Mouse (Mus musculus): ENCODE results near the gene Vcam1. TPM values are rescaled to one million over a fixed set of nuclear protein-coding genes. Genes with fewer than 3 reads are reported as not detected.

Vcam1 gene
- polyA plus RNA-seq, 1 experiment from 2014 or later: 117 TPM

DNA sequence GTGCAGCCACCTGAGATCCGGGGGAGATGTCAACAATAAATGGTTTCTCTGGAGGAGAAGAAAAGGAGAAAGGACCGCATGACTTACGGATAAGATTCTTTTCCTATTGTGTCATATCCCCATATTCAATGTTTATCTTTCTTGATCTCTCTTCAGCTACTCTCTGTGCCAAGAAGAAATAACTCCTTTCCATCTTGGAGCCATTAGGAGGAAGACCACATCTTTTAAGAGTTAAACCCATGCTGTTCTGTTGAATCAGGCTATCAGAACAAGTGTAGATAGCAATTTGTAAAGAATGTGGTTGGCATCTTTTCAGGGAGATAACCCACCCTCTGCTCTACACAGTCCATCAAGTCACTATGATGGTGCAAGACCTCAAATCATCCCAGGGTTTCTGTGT is 8.5 kb downstream of the Vcam1 start:
- H3K4me2 ChIP-seq (ENCODE audit: low read depth, low read length): no peak overlapping the region
- ATAC-seq (ENCODE audit: low read depth): no peak
- H3K36me3 ChIP-seq (ENCODE audit: control insufficient read depth, insufficient read depth, low read length): peaks cover 4% of the 10 kb centered on the region
- no peaks in the 10 kb centered on the region for H3K27me3 ChIP-seq (ENCODE audit: control insufficient read depth, insufficient read depth, low read depth, low read length)
- no peak overlapping the region for H3K27ac ChIP-seq (ENCODE audit: low read length)
- H3K4me3 ChIP-seq (ENCODE audit: low read length): no peak overlapping the region
- no peaks in the 10 kb centered on the region for H3K9me3 ChIP-seq (ENCODE audit: control insufficient read depth, low read length)
- 72% methylated on average over 3 of the region's 3 CpGs for WGBS
- H3K4me1 ChIP-seq (replicated peaks; ENCODE audit: control insufficient read depth, insufficient read depth, low read length): peaks cover 2% of the 10 kb centered on the region; the same call in 1 of the 2 replicates
- no peak overlapping the region for H3K9ac ChIP-seq (ENCODE audit: low read length)

DNA sequence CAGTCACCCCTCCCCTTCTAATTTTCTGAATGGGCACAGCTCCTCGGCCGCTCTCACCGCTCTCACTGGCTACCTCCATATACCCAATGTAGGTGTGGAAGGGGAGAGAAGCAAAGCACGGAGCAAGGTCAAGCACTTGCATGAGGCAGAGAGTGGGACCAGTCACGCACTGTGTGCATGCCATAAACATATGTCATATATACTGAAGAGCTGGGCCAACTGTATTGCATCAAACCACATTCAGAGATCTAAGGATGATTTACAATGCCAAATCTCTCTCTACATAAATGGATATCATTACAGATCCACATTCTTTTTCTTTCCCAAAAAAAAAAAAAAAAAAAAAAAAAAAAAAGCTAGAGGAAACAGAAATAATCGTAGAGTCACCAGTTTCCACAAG is 9.1 kb downstream of the Vcam1 start:
- Histone ChIP-seq H3K9ac (ENCODE audit: low read length) (no peak overlapping the region), H3K36me3 (ENCODE audit: control insufficient read depth, insufficient read depth, low read length) (peaks cover 4% of the 10 kb centered on the region), H3K9me3 (ENCODE audit: control insufficient read depth, low read length) (no peaks in the 10 kb centered on the region), H3K4me3 (ENCODE audit: low read length) (no peak overlapping the region), H3K27me3 (ENCODE audit: control insufficient read depth, insufficient read depth, low read depth, low read length) (no peaks in the 10 kb centered on the region), H3K27ac (ENCODE audit: low read length) (no peak overlapping the region), H3K4me2 (ENCODE audit: low read depth, low read length) (no peak overlapping the region), H3K4me1 (replicated peaks; ENCODE audit: control insufficient read depth, insufficient read depth, low read length) (0 out of 2 replicates have a peak, but pooled peaks cover 2% of the 10 kb centered on the region)
- 83% methylated on average over 6 of the region's 6 CpGs for WGBS
- no peak for ATAC-seq (ENCODE audit: low read depth)

DNA sequence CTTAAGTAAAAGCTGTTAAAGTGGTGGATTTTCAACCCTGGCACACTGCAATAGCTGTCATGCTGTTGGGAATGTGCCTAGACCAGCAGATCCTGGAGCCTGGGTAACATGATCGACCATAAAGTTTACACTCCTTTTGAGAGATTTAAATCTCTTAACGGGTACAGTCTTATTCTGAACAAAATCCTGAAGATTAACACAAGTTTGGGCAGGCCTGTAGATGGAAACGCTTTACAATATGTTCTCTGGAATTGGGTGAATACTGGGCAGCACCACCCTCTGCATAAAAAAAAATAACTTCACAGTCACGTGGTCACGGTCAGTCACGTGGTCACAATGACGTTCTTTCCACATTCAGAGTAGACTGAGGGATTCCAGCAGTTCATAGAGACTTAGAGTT is 10.3 kb downstream of the Vcam1 start:
- Histone ChIP-seq H3K36me3 (ENCODE audit: control insufficient read depth, insufficient read depth, low read length) (peaks cover 2% of the 10 kb centered on the region), H3K27ac (ENCODE audit: low read length) (no peak overlapping the region), H3K4me2 (ENCODE audit: low read depth, low read length) (no peak overlapping the region), H3K9ac (ENCODE audit: low read length) (no peak overlapping the region), H3K4me1 (replicated peaks; ENCODE audit: control insufficient read depth, insufficient read depth, low read length) (peaks cover 7% of the 10 kb centered on the region), H3K9me3 (ENCODE audit: control insufficient read depth, low read length) (no peaks in the 10 kb centered on the region), H3K4me3 (ENCODE audit: low read length) (no peak overlapping the region), H3K27me3 (ENCODE audit: control insufficient read depth, insufficient read depth, low read depth, low read length) (no peaks in the 10 kb centered on the region)
- no peak for ATAC-seq (ENCODE audit: low read depth)
- 79% methylated on average over 7 of the region's 7 CpGs for WGBS

DNA sequence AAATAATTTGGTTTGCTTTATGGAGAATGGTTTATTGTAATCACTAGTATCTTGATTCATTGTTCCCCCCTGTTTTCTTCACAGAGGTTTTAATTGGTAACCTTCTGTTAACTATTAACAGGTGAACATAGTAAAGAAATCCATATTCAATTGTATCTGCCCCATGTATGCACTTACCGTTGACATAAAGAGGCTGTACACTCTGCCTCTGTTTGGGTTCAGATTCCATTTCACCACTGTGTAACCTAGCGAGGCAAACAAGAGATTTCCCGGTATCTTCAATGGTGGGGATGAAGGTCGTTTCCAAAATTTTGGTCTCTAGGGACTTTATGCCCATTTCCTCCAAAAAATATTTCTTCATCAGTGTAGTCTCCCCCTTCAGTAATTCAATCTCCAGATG is 12.4 kb downstream of the Vcam1 start:
- Histone ChIP-seq H3K36me3 (ENCODE audit: control insufficient read depth, insufficient read depth, low read length) (0 out of 2 replicates have a peak, but pooled peaks cover 3% of the 10 kb centered on the region), H3K4me2 (ENCODE audit: low read depth, low read length) (no peak overlapping the region), H3K4me1 (replicated peaks; ENCODE audit: control insufficient read depth, insufficient read depth, low read length) (peaks cover 9% of the 10 kb centered on the region), H3K4me3 (ENCODE audit: low read length) (no peak overlapping the region), H3K27me3 (ENCODE audit: control insufficient read depth, insufficient read depth, low read depth, low read length) (no peaks in the 10 kb centered on the region), H3K27ac (ENCODE audit: low read length) (no peak overlapping the region), H3K9me3 (ENCODE audit: control insufficient read depth, low read length) (no peaks in the 10 kb centered on the region), H3K9ac (ENCODE audit: low read length) (no peak overlapping the region)
- ATAC-seq (ENCODE audit: low read depth): no peak
- whole genome bisulfite sequencing: 70% methylated on average over 4 of the region's 4 CpGs

DNA sequence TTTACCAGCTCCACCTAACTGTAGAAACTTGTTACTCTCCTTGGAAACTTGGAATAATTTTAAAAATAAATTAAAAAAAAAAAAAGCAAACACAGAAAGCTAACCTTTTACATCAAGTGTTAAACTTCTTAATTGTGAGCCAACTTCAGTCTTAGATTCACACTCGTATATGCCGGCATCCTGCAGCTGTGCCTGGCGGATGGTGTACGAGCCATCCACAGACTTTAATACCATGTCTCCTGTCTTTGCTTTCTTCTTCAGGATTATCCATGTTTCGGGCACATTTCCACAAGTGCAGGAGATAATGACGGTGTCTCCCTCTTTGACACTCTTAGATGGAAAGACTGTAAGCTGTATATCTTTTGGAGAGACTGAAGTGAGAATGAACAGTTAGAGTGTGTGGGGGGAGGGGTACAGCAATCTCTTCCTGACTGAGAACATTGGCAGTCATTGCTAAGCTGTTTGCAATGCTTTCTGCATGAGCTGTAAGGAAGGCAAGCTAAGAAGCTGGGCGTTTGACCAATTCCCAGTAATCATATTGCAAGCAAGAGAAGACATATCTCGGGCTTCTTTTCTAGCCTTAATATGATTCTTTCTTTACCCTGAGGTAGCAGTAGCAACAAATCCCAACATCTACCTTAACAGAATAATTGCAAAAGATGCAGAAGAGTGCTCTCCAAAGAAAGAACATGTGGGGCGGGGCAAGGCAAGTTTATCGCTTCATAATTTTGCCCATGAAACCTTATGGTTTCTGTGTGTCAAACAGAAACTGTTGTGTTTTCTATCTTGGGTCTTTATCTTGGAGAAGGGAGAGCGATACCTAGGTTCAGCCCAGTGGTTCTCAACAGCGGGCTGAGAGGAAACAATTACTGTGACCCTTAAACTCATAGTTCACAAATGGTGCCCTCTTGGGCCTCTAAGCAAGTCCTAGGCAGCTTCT is 15.0 kb downstream of the Vcam1 start:
- Histone ChIP-seq H3K27me3 (ENCODE audit: control insufficient read depth, insufficient read depth, low read depth, low read length) (no peaks in the 10 kb centered on the region), H3K36me3 (ENCODE audit: control insufficient read depth, insufficient read depth, low read length) (0 out of 2 replicates have a peak, but pooled peaks cover 3% of the 10 kb centered on the region), H3K9me3 (ENCODE audit: control insufficient read depth, low read length) (no peaks in the 10 kb centered on the region), H3K4me3 (ENCODE audit: low read length) (no peak overlapping the region), H3K27ac (ENCODE audit: low read length) (peak overlapping the region; percentile 44; the same call in 1 of the 2 replicates), H3K4me1 (replicated peaks; ENCODE audit: control insufficient read depth, insufficient read depth, low read length) (peaks cover 9% of the 10 kb centered on the region), H3K9ac (ENCODE audit: low read length) (no peak overlapping the region), H3K4me2 (ENCODE audit: low read depth, low read length) (peak overlapping the region; percentile 17)
- 50% methylated on average over 12 of the region's 12 CpGs for WGBS
- peak; percentile 85 for ATAC-seq (ENCODE audit: low read depth)

DNA sequence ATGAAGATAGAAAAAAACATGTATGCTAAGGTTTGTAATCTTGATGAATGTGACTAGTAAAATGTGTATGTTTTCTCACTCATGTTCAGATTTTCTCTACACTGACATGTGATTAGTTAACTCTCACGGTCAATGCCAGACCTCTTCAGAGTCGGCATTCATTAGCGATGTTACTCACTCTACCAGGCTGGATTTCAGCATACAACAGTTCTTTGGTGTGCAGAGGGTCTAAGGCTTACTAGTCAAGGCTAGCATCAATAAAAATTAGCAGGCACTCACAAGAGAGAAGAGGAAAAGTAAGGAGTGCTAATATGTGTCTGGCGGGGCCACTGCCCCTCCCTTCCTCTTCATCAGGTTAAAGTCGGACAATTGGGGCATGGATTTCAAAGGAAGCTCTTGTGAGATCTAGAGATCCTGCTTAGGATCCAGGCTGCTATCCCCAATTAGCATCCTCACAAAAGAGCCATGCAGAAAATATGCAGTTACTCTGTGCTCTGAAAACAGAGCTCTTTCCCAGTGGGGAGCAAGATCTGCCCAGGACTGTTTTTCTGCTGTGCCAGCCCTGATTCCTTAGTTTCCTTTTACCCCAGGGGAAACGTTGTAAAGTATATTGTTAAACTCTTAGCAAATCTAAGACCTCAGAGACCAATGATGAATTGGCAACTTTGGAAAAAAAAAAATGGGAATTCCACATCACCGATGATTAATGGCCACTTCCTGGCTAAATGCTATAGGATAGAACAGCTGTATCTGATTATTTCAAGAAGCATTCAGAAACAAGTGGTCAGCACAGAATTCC is 15.8 kb downstream of the Vcam1 start:
- WGBS: 37% methylated on average over 7 of the region's 7 CpGs
- Histone ChIP-seq H3K36me3 (ENCODE audit: control insufficient read depth, insufficient read depth, low read length) (0 out of 2 replicates have a peak, but pooled peaks cover 3% of the 10 kb centered on the region), H3K4me2 (ENCODE audit: low read depth, low read length) (no peak overlapping the region), H3K4me3 (ENCODE audit: low read length) (no peak overlapping the region), H3K27ac (ENCODE audit: low read length) (peak overlapping the region; percentile 12; the same call in 1 of the 2 replicates), H3K27me3 (ENCODE audit: control insufficient read depth, insufficient read depth, low read depth, low read length) (no peaks in the 10 kb centered on the region), H3K9ac (ENCODE audit: low read length) (no peak overlapping the region), H3K4me1 (replicated peaks; ENCODE audit: control insufficient read depth, insufficient read depth, low read length) (peaks cover 9% of the 10 kb centered on the region), H3K9me3 (ENCODE audit: control insufficient read depth, low read length) (no peaks in the 10 kb centered on the region)
- no peak for ATAC-seq (ENCODE audit: low read depth)

DNA sequence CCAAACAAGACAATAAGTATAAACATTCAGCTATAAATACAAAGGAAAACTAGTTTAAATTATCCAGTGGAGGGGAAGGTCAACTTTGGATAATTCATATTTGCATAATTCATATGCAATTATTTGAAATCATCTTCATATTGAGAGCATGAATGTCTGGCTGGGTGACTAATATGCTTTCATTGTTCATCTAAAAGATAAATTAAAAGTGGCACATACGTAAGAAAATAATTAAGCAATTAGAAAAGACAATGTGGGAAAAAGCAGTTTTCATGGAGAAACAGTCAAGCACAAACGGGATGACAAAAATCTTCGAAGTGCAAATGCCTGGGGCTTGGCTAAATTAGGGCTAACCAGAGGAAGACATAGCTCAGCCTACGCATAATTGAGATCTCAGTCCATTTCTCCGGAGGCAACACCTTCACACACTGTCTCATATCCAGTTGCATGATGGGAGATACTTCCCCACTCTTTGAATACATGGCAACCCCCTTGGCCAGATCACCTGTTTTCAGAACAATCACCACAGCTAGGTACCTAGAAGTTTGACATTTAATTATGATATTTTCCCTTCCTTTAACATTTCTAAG is 16.6 kb downstream of the Vcam1 start:
- H3K9ac ChIP-seq (ENCODE audit: low read length): no peak overlapping the region
- 0 out of 2 replicates have a peak, but pooled peaks cover 3% of the 10 kb centered on the region for H3K36me3 ChIP-seq (ENCODE audit: control insufficient read depth, insufficient read depth, low read length)
- peaks cover 9% of the 10 kb centered on the region for H3K4me1 ChIP-seq (replicated peaks; ENCODE audit: control insufficient read depth, insufficient read depth, low read length)
- H3K9me3 ChIP-seq (ENCODE audit: control insufficient read depth, low read length): no peaks in the 10 kb centered on the region
- no peak overlapping the region for H3K4me2 ChIP-seq (ENCODE audit: low read depth, low read length)
- no peak for ATAC-seq (ENCODE audit: low read depth)
- H3K27ac ChIP-seq (ENCODE audit: low read length): no peak overlapping the region
- no peak overlapping the region for H3K4me3 ChIP-seq (ENCODE audit: low read length)
- 87% methylated on average over 5 of the region's 5 CpGs for WGBS
- no peaks in the 10 kb centered on the region for H3K27me3 ChIP-seq (ENCODE audit: control insufficient read depth, insufficient read depth, low read depth, low read length)

DNA sequence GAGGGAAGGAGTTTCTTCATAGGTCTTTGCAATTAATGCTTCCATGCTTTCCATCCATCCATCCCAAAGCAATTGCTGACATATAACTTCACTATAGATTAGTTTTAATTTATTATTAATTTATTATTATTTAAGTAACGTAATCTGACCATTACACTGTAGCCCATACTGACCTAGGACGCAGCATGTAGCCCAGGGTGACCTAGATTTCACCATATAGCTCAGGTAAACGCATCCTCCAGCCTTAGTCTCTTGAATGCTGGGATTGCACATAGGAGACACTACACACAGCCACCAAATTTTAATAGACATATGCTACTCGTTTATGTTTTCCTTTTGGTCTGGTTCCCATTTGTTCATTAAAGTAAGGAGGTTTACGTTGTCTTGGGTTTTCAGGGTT is 23.8 kb downstream of the Vcam1 start:
- no peaks in the 10 kb centered on the region for H3K36me3 ChIP-seq (ENCODE audit: control insufficient read depth, insufficient read depth, low read length)
- H3K9me3 ChIP-seq (ENCODE audit: control insufficient read depth, low read length): no peaks in the 10 kb centered on the region
- WGBS: 75% methylated on average over 5 of the region's 5 CpGs
- no peak for ATAC-seq (ENCODE audit: low read depth)
- H3K4me2 ChIP-seq (ENCODE audit: low read depth, low read length): no peak overlapping the region
- peaks cover 5% of the 10 kb centered on the region; the same call in 1 of the 2 replicates for H3K4me1 ChIP-seq (replicated peaks; ENCODE audit: control insufficient read depth, insufficient read depth, low read length)
- no peak overlapping the region for H3K27ac ChIP-seq (ENCODE audit: low read length)
- no peaks in the 10 kb centered on the region for H3K27me3 ChIP-seq (ENCODE audit: control insufficient read depth, insufficient read depth, low read depth, low read length)
- H3K4me3 ChIP-seq (ENCODE audit: low read length): no peak overlapping the region
- H3K9ac ChIP-seq (ENCODE audit: low read length): no peak overlapping the region

Data from lung, embryonic 16.5 days (tissue).